Mouse (Mus musculus) CD8-positive naive resting alpha-beta T cell, adult 2 months (primary cell): Measurements from ENCODE around the gene Polrmt.

Experiments used
- DNase-seq, 2 experiments: peaks; one replicate each; pipeline ENCODE4 v3.0.0; 2022; ENCODE audit warnings: low read depth in 2 of 2, low spot score in 2 of 2

The Polrmt gene

DNA sequence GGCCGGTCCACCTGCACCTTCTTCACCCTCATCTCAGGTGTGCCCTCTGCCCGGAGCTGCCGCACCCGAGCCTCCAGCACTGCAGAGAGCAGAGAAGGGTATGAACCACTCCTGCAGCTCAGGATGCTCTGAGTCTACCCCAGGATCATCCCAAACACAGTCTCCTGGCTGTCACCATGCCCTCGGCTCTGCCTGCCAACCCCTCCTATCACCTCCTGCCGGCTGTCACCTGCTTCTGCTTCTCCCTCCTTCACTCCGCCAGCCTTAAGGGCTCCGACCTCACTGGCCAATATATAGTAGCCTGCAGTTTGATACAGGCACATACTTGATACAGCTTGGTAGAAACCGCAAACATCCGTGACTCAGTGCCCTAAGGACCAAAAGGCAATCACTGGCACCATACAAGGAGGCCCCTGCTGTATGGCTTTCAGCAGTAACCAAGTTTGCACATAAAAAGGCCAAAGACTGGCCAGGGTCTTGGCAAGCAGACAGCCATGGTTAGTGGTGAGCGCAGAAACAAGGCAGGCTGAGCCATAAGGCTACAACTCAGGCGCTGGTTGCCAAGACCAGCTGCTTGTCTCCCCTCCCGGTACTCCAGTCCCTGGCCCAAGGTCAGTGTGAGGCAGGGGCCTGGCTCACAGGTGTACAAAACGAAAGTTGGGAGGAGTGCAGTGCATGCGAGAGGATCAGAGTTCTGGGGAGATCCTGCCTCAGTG lies 2.6 kb downstream of the Polrmt start:
- DNase-seq = no peak

- no peak for DNase-seq
Measured at GRCm38 (mm10) chr10:79743161-79743560, 3.2 kb downstream of the Polrmt start.

DNA sequence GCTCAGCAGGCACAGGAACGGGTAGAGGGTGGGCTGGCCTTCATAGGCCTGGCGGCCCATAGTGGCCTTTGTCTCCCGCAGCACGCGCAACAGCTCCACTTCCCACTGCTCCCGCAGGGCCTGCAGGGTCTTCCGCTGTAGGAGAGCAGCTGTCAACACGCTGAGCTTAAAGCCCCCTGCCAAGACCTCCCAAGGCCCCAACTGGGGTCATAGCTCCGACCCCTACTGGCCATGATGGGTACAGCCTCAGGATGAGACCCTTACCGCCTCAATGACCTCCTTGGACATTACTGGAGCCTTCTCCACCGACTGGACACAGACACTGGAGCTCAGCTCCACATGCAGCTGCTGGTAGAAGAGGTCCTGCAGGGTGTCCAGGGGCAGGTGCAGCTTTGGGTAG lies 5.5 kb downstream of the Polrmt start:
- DNase-seq = no peak

GRCm38 (mm10) chr10:79739234-79739633 lies 7.1 kb downstream of the Polrmt start:
- no peak for DNase-seq

DNA sequence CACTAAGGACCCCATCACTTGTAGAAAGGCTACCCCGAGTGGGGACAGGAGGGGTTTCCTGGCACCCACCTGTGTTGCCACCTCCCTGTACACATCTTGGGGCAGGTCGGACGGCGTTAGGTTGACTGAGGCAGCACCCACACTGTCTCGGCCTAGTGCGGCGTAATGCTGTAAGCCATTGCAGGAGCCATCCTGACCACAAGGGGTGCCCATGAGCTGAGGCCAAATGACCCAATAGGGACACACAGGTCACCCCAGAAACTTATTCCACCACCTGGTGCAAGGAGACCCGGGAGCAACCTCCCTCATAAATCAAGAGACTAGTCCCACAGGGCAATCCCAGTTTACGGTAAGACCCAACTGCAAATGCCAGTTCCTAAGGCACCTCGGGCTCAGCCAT lies 8.1 kb downstream of the Polrmt start:
- DNase-seq = no peak

GRCm38 (mm10) chr10:79736706-79737105 lies 9.7 kb downstream of the Polrmt start:
- no peak for DNase-seq

- no peak for DNase-seq
Measured at GRCm38 (mm10) chr10:79735361-79735760, 11.0 kb downstream of the Polrmt start.

GRCm38 (mm10) chr10:79733847-79734246 lies 12.5 kb downstream of the Polrmt start:
- no peak for DNase-seq

DNA sequence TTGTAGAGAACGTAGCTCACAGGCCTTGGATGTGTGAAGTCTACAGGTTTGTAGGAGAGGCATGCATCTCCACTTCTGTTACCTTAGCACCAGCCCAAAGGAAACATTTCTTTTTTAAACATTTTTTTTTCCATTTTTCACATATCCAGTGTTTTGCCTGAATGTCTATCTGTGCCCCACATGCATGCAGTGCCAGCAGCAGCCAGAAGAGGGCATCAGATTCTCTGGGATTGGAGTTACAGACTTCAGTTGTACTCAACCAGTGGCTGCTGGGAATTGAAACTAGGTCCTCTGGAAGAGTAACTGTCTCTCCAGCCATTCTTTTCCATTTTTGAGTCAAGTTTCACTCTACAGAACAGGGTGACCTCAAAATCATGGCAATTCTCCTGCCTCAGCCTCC lies 13.9 kb downstream of the Polrmt start:
- DNase-seq = peak in 1 of 2 experiments; percentile 52

DNA sequence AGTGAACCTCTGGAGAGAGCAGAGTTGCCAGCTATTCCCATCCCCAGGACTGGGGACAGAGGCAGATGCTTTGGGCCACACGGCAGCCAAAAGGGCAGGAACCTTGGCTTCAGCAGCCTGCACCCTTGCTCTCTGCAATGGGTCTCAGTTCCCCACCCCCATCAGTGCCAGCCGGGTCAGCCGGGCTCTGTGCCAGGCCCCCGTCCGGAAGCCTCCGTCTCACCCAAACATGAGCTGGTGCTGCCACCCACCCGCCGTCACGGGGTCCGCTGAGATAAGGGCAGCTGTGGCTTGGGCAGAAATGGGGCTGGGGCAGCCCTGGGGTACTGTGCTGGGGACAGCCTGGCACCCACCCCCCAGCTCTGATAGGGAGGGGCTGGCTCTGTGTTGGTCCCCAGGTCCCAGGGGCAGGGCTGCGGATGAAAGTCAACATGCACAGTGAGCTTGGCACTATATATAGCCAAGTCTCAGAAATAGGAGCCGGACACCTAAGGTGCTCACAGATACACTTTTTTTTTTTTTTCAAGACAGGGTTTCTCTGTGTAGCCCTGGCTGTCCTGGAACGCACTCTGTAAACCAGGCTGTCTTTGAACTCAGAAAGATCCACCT lies 16.9 kb downstream of the Polrmt start:
- DNase-seq = no peak

DNA sequence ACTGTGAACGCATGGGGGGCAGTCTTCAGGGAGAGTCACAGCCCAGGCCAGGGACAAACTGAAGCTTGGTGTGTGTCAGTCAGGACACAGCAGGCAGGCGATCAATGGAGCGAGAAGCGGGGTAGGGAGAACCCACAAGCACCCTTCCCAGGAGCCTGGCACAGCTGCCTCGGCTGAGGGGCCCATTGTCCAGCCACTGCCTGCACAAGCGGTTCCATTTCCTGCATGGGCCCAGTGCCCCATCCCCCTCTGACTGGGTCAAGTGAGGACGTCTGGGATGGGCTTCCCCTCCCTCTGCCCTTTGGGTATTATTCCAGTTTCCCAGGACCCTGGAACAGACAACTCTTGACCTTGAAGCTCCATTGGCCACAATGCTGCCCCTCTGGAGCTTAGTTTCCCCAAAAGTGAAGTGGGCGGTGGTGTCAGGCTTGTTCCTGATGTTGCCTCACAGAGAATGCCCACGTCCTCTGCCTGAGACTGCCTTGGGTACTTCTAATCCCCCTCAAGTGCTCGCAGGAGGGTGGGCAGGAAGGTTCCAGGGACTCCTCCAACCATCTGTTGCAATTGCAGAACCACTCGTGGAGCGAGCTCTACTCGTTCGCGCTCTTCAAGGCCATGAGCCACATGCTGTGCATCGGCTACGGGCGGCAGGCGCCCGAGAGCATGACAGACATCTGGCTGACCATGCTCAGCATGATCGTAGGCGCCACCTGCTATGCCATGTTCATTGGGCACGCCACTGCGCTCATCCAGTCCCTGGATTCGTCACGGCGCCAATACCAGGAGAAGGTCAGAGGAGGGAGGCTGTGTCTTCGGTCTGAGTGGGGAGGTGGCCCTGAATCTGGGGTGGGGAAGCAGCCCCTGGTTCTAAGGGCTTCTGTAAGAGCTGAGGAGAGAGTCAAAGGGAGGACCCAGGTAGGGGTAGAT lies 17.8 kb downstream of the Polrmt start:
- no peak for DNase-seq

DNA sequence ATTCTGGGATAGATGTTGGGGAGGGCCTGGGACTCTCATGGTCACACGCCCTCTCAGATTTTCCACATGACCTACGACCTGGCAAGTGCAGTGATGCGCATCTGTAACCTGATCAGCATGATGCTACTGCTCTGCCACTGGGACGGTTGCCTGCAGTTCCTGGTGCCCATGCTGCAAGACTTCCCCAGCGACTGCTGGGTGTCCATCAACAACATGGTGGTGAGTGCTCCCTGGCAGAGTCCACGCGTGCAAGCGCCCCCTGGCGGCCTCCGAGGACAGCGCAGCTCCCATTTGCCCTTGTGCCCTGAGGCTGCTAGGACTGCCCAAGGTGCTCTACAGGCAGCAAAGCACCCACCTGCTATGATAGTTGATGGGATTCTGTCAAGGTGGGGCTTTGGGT lies 20.3 kb downstream of the Polrmt start:
- DNase-seq = peak; percentile 56 to 60

DNA sequence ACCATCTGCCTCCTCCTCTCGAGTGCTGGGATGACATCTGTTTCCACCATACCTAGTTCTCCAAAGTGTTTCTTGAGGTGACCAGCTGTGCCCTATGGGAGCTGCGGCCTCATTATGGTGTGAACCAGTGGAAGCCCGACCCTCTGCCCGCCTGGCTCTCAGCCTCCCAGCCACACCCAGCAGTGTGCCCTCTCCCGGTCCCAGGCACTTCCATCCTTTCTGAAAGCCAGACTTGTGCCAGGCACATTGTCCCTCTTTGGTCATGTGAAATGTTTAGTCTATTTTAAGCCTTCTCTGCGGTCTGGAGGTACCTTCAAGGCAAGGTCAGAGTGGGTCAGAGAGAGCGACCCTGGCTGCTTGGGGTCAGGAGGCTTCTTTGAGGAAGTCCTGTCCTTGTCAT lies 22.7 kb downstream of the Polrmt start:
- DNase-seq = no peak

- no peak for DNase-seq
Measured at GRCm38 (mm10) chr10:79723047-79723446, 23.3 kb downstream of the Polrmt start.

DNA sequence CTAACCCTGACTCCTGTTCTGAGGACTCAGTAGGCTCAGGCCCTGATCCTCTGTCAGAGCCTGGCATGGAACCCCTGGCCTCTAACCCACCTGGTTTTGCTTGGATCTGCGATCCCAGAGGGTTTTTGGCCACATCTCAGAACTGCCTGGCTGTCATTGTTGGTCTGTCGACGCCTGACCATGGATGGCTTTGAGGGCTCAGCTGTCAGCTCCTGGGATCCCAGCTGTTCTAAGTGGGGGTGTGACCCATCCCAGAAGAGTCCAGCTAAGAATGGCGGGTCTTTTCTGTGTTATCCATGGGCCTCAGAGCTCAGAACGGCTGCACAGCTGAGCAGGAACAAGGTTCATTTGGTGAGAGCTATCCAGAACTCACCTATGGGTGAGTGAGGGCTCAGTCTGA lies 25.3 kb downstream of the Polrmt start:
- DNase-seq = no peak

DNA sequence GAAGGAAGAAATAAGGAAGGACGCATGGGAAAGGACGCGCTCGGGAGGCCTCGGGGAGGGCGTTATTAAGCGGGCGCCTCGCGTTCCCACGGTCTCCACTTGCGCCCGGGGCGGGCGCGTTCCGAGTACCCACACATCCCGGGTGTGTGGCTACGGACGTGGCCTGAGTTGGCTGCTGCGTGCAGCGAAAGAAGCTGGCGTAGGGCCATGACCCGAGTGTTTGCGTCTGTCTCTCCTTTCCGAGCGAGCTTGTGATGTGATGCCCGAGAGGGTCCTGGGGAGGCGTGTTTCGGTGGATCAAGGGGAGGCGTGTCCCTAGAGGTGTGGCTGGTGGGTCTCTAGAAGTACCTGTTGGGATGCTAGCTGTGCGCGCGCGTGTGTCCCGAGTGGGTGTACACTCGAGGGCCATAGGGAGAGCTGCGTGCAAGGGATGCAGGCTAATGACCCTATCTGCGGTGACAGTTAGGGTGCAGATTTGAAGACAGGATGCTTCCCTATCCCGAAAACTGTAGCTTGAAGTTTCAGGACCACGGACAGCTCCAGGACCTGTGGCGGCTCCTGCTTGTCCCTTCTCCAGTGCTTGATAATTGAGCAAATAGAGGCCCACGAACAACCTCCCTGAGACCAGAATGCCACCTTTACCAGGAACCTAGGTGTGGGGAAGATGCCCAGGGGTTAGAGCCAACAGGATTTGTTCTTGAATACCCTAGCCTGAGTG lies 28.6 kb downstream of the Polrmt start:
- DNase-seq = peak in 1 of 2 experiments; percentile 35

- no peak for DNase-seq
Measured at GRCm38 (mm10) chr10:79716988-79717355, 29.4 kb downstream of the Polrmt start.

- DNase-seq = no peak
Measured at GRCm38 (mm10) chr10:79716254-79716987, 30.0 kb downstream of the Polrmt start, which contains the start of gene Hcn2. Gene Hcn2, plus strand, starts transcription at chr10:79716634.

- no peak for DNase-seq
Measured at GRCm38 (mm10) chr10:79714996-79715395, 31.4 kb downstream of the Polrmt start.

- DNase-seq = no peak
Measured at GRCm38 (mm10) chr10:79713163-79713562, 33.2 kb downstream of the Polrmt start.
